Comparison of ENCODE assay signal across 31 mouse cellular contexts in genomic region chr8:61350443-61350842, GRCm38 (mm10).
DNase-seq lines count a peak whose midpoint lies in the region; ATAC-seq lines count a peak whose summit lies in the region.
"Had no signal": no experiment of that assay in that cellular context is flagged by ENCODE, and none has a peak within 500 bp of the region (broad histone marks: within the 10 kb centered on the region; RNA-seq: fewer than 3 reads in every experiment).

No protein-coding gene starts in this region.

- WGBS in forebrain, embryonic 12.5 days: 32% methylated on average over 9 of the region's 9 CpGs
- WGBS in forebrain, embryonic 13.5 days: 48% methylated on average over 9 of the region's 9 CpGs
- 41% methylated on average over 9 of the region's 9 CpGs for WGBS in midbrain, embryonic 11.5 days
- 36% methylated on average over 9 of the region's 9 CpGs for WGBS in midbrain, embryonic 16.5 days
- 51% methylated on average over 9 of the region's 9 CpGs for WGBS in embryonic facial prominence, embryonic 15.5 days

- peaks cover 8% of the 10 kb centered on the region; the same call in 1 of the 2 replicates for H3K4me1 ChIP-seq in forebrain, embryonic 12.5 days
- no peaks in the 10 kb centered on the region for H3K4me1 ChIP-seq in forebrain, embryonic 13.5 days
- H3K4me1 ChIP-seq in midbrain, embryonic 11.5 days (ENCODE audit: control insufficient read depth, insufficient read depth, low read length): 0 out of 2 replicates have a peak, but pooled peaks cover 2% of the 10 kb centered on the region
- peaks cover 6% of the 10 kb centered on the region for H3K4me1 ChIP-seq in midbrain, embryonic 16.5 days (ENCODE audit: control insufficient read depth, insufficient read depth, low read length)
- peaks cover 12% of the 10 kb centered on the region; the same call in 1 of the 2 replicates for H3K4me1 ChIP-seq in embryonic facial prominence, embryonic 15.5 days
- H3K4me1 ChIP-seq: liver, embryonic 15.5 days; stomach, embryonic 15.5 days had no signal

- no peak overlapping the region for H3K27ac ChIP-seq in forebrain, embryonic 12.5 days
- no peak overlapping the region for H3K27ac ChIP-seq in forebrain, embryonic 13.5 days
- H3K27ac ChIP-seq in midbrain, embryonic 11.5 days (ENCODE audit: low read depth, low read length): no peak overlapping the region
- H3K27ac ChIP-seq in midbrain, embryonic 16.5 days (ENCODE audit: low read length): no peak overlapping the region
- H3K27ac ChIP-seq in embryonic facial prominence, embryonic 15.5 days (replicated peaks): no peak overlapping the region
- H3K27ac ChIP-seq: gastrocnemius, adult 2 months; heart, adult 2 months; limb, embryonic 10.5 days; limb, embryonic 15.5 days; liver, embryonic 15.5 days; midbrain, embryonic 13.5 days; neural tube, embryonic 13.5 days; stomach, embryonic 15.5 days had no signal

- H3K9ac ChIP-seq in forebrain, embryonic 12.5 days: no peak overlapping the region
- no peak overlapping the region for H3K9ac ChIP-seq in forebrain, embryonic 13.5 days
- no peak overlapping the region for H3K9ac ChIP-seq in midbrain, embryonic 11.5 days (ENCODE audit: low read length)
- H3K9ac ChIP-seq in midbrain, embryonic 16.5 days (ENCODE audit: low read depth, low read length): no peak overlapping the region
- H3K9ac ChIP-seq in embryonic facial prominence, embryonic 15.5 days: no peak overlapping the region
- H3K9ac ChIP-seq: heart, embryonic 12.5 days; limb, embryonic 15.5 days; liver, embryonic 15.5 days; lung, embryonic 14.5 days; midbrain, embryonic 13.5 days; neural tube, embryonic 13.5 days; stomach, embryonic 15.5 days had no signal

- peaks cover 22% of the 10 kb centered on the region for H3K36me3 ChIP-seq in forebrain, embryonic 12.5 days (replicated peaks)
- peaks cover 42% of the 10 kb centered on the region for H3K36me3 ChIP-seq in forebrain, embryonic 13.5 days (ENCODE audit: poor library complexity, severe bottlenecking)
- H3K36me3 ChIP-seq in midbrain, embryonic 11.5 days (ENCODE audit: control insufficient read depth, insufficient read depth, low read length): no peaks in the 10 kb centered on the region
- 0 out of 2 replicates have a peak, but pooled peaks cover 2% of the 10 kb centered on the region for H3K36me3 ChIP-seq in midbrain, embryonic 16.5 days (ENCODE audit: control insufficient read depth, insufficient read depth, low read length)
- H3K36me3 ChIP-seq in embryonic facial prominence, embryonic 15.5 days: peaks cover 6% of the 10 kb centered on the region; the same call in 1 of the 2 replicates
- H3K36me3 ChIP-seq: liver, embryonic 15.5 days; stomach, embryonic 15.5 days had no signal

- peak; percentile 62; the same call in 1 of the 2 replicates for ATAC-seq in forebrain, embryonic 12.5 days (ENCODE audit: low FRiP score)
- no peak for ATAC-seq in forebrain, embryonic 13.5 days
- peak; percentile 77 for ATAC-seq in midbrain, embryonic 11.5 days (ENCODE audit: low FRiP score)
- ATAC-seq in midbrain, embryonic 16.5 days: no peak
- ATAC-seq in embryonic facial prominence, embryonic 15.5 days (ENCODE audit: insufficient number of reproducible peaks, low FRiP score, low TSS enrichment, low read depth): 0 out of 2 replicates have a peak, but pooled peaks have one; percentile 24
- ATAC-seq: activated CD4-positive, CD25-positive, alpha-beta regulatory T cell, adult 4 months; forebrain, embryonic 16.5 days; intestine, embryonic 16.5 days; midbrain, embryonic 13.5 days had no signal

- no peak overlapping the region for H3K4me2 ChIP-seq in forebrain, embryonic 12.5 days
- no peak overlapping the region for H3K4me2 ChIP-seq in forebrain, embryonic 13.5 days
- no peak overlapping the region for H3K4me2 ChIP-seq in midbrain, embryonic 11.5 days
- no peak overlapping the region for H3K4me2 ChIP-seq in midbrain, embryonic 16.5 days (ENCODE audit: low read length)
- no peak overlapping the region for H3K4me2 ChIP-seq in embryonic facial prominence, embryonic 15.5 days (replicated peaks)
- H3K4me2 ChIP-seq: heart, embryonic 12.5 days; limb, embryonic 15.5 days; liver, embryonic 15.5 days; lung, embryonic 14.5 days; midbrain, embryonic 13.5 days; neural tube, embryonic 13.5 days; stomach, embryonic 15.5 days had no signal

- H3K4me3 ChIP-seq in forebrain, embryonic 12.5 days (replicated peaks): no peak overlapping the region
- H3K4me3 ChIP-seq in forebrain, embryonic 13.5 days: no peak overlapping the region
- H3K4me3 ChIP-seq in midbrain, embryonic 11.5 days (ENCODE audit: low read depth, low read length): no peak overlapping the region
- no peak overlapping the region for H3K4me3 ChIP-seq in midbrain, embryonic 16.5 days (ENCODE audit: low read depth, low read length)
- no peak overlapping the region for H3K4me3 ChIP-seq in embryonic facial prominence, embryonic 15.5 days (replicated peaks)
- H3K4me3 ChIP-seq: gastrocnemius, adult 2 months; heart, adult 2 months; heart, embryonic 12.5 days; limb, embryonic 10.5 days; limb, embryonic 15.5 days; liver, embryonic 15.5 days; midbrain, embryonic 13.5 days; neural tube, embryonic 13.5 days; stomach, embryonic 15.5 days had no signal

- DNase-seq in midbrain, embryonic 11.5 days (ENCODE audit: low spot score, missing footprints): no peak
- DNase-seq in embryo, embryonic 11 days: peak; percentile 54
- no peak for DNase-seq in liver
- DNase-seq: adrenal gland, adult 2 months; adrenal gland, postnatal 36 days; cerebellum, adult 18-20 months; cerebellum, postnatal 14 days; gastrocnemius, adult 2 months; gastrocnemius, postnatal 36 days; heart, adult 2 months; kidney, adult 8-10 months; kidney, postnatal 10 days; layer of hippocampus, adult 9-11 months; lung, embryonic 14.5 days; lung, postnatal 14 days; right cerebral cortex, postnatal 14 days had no signal

- H3K9me3 ChIP-seq in forebrain, embryonic 12.5 days: no peaks in the 10 kb centered on the region
- no peaks in the 10 kb centered on the region for H3K9me3 ChIP-seq in forebrain, embryonic 13.5 days (replicated peaks)
- H3K9me3 ChIP-seq in midbrain, embryonic 11.5 days (ENCODE audit: control insufficient read depth, low read length): no peaks in the 10 kb centered on the region
- H3K9me3 ChIP-seq in midbrain, embryonic 16.5 days (replicated peaks; ENCODE audit: control insufficient read depth, low read length, poor library complexity, severe bottlenecking): no peaks in the 10 kb centered on the region
- H3K9me3 ChIP-seq in embryonic facial prominence, embryonic 15.5 days (replicated peaks): no peaks in the 10 kb centered on the region
- H3K9me3 ChIP-seq: heart, embryonic 12.5 days; limb, embryonic 10.5 days; limb, embryonic 15.5 days; liver, embryonic 15.5 days; midbrain, embryonic 13.5 days; neural tube, embryonic 13.5 days; stomach, embryonic 15.5 days had no signal

- no peaks in the 10 kb centered on the region for H3K27me3 ChIP-seq in forebrain, embryonic 12.5 days
- no peaks in the 10 kb centered on the region for H3K27me3 ChIP-seq in forebrain, embryonic 13.5 days
- no peaks in the 10 kb centered on the region; the same call in none of the 2 replicates for H3K27me3 ChIP-seq in midbrain, embryonic 11.5 days (ENCODE audit: control insufficient read depth, insufficient read depth, low read length)
- no peaks in the 10 kb centered on the region for H3K27me3 ChIP-seq in midbrain, embryonic 16.5 days (ENCODE audit: control insufficient read depth, insufficient read depth, low read depth, low read length)
- H3K27me3 ChIP-seq in embryonic facial prominence, embryonic 15.5 days: no peaks in the 10 kb centered on the region
- H3K27me3 ChIP-seq: CH12.LX; heart, embryonic 12.5 days; limb, embryonic 15.5 days; liver, embryonic 15.5 days; midbrain, embryonic 13.5 days; neural tube, embryonic 13.5 days; stomach, embryonic 15.5 days had no signal

Comparison
In these comparisons a context has a peak if more than half of its experiments do, and no peak if none do; other contexts are left out.
1. ATAC-seq: peak in forebrain, embryonic 12.5 days (single experiment), midbrain, embryonic 11.5 days (single experiment) and embryonic facial prominence, embryonic 15.5 days (single experiment); none in forebrain, embryonic 13.5 days (single experiment) and midbrain, embryonic 16.5 days (single experiment).